Mouse (Mus musculus): ENCODE measurements around the gene Ackr4.

- no peak for TF ChIP-seq FLI1 (IDR thresholded peaks at IDR 0.05; ENCODE audit: low read length)
- TF ChIP-seq GATA1 (IDR thresholded peaks at IDR 0.05; ENCODE audit: borderline replicate concordance, low read length) = no peak
Observed at GRCm38 (mm10) chr9:104070863-104071604, 55.7 kb downstream of the Ackr4 start.

All from megakaryocyte, embryonic 14.5 days (primary cell).